Mouse (Mus musculus): ENCODE measurements at regions not wholly inside any gene's neighbourhood (a gene's known extent, or its start where the extent isn't known, plus 50 kb on each side); places are given as distances from the start of the nearest gene placed in this dataset.

GRCm38 (mm10) chr17:79164874-79165553, 113.3 kb downstream of the Qpct start:
- Histone ChIP-seq H3K27me3 (replicated peaks) (no peaks in the 10 kb centered on the region), H3K79me2 (replicated peaks; ENCODE audit: control insufficient read depth, extremely low read depth, insufficient read depth, poor library complexity, severe bottlenecking) (no peaks in the 10 kb centered on the region)
- dilution Hi-C loops (cut with MboI; ENCODE audit: extremely low pct_ligation_motif_present, extremely low pct_unique_long_range_greater_than_20kb, low sequenced_read_pairs) = no loop called here

GRCm38 (mm10) chr17:79163983-79164382, 112.3 kb downstream of the Qpct start:
- dilution Hi-C loops (cut with MboI; ENCODE audit: extremely low pct_ligation_motif_present, extremely low pct_unique_long_range_greater_than_20kb, low sequenced_read_pairs) = no loop called here
- Histone ChIP-seq H3K9ac (ENCODE audit: insufficient read depth, low read depth) (no peak overlapping the region), H3K4me2 (ENCODE audit: insufficient read depth, low read depth, poor library complexity, severe bottlenecking) (no peak overlapping the region), H3K4me3 (replicated peaks in 1 of 3; ENCODE audit: low read depth in 2 of 3, low read length in 2 of 3, poor library complexity in 1 of 3) (no peak overlapping the region), H3K27me3 (replicated peaks) (no peaks in the 10 kb centered on the region), H3K4me1 (ENCODE audit: control insufficient read depth in 1 of 2, insufficient read depth in 2 of 2) (no peaks in the 10 kb centered on the region), H3K9me3 (replicated peaks; ENCODE audit: low read length) (no peaks in the 10 kb centered on the region), H3K79me2 (replicated peaks; ENCODE audit: control insufficient read depth, extremely low read depth, insufficient read depth, poor library complexity, severe bottlenecking) (no peaks in the 10 kb centered on the region), H3K36me3 (replicated peaks in 1 of 2; ENCODE audit: control insufficient read depth in 1 of 2, insufficient read depth in 1 of 2, low read length in 1 of 2) (no peaks in the 10 kb centered on the region), H3K27ac (ENCODE audit: insufficient read depth, low read depth) (no peak overlapping the region)
- no peak for TF ChIP-seq JUND (conservative IDR thresholded peaks at IDR 0.05; ENCODE audit: low read depth, low read length)
- TF ChIP-seq RAD21 (IDR thresholded peaks at IDR 0.05; ENCODE audit: low read depth, low read length) = no peak
- no peak for TF ChIP-seq ZC3H11A (IDR thresholded peaks at IDR 0.05; ENCODE audit: low read depth, low read length)
- TF ChIP-seq POLR2AphosphoS2 (IDR thresholded peaks at IDR 0.05; ENCODE audit: low read depth, low read length) = no peak
- TF ChIP-seq CHD2 (IDR thresholded peaks at IDR 0.05; ENCODE audit: low read length) = no peak
- TF ChIP-seq RCOR1 (conservative IDR thresholded peaks at IDR 0.05; ENCODE audit: low read depth, low read length) = no peak
- TF ChIP-seq PAX5 (IDR thresholded peaks at IDR 0.05; ENCODE audit: low read length) = no peak
- no peak for TF ChIP-seq POLR2A (IDR thresholded peaks at IDR 0.05; ENCODE audit: low read depth, low read length)
- no peak for TF ChIP-seq ETS1 (conservative IDR thresholded peaks at IDR 0.05; ENCODE audit: low read depth, low read length)
- TF ChIP-seq SIN3A (IDR thresholded peaks at IDR 0.05; ENCODE audit: low read length) = no peak
- TF ChIP-seq EP300 (IDR thresholded peaks at IDR 0.05; ENCODE audit: low read length) = no peak
- no peak for TF ChIP-seq E2F4 (IDR thresholded peaks at IDR 0.05; ENCODE audit: insufficient replicate concordance, low read depth, low read length)
- TF ChIP-seq MEF2A (IDR thresholded peaks at IDR 0.05; ENCODE audit: borderline replicate concordance, low read depth, low read length) = no peak
- no peak for TF ChIP-seq MAX (IDR thresholded peaks at IDR 0.05; ENCODE audit: low read length)
- no peak for TF ChIP-seq CTCF (conservative IDR thresholded peaks at IDR 0.05 in 1 of 2, IDR thresholded peaks at IDR 0.05 in 1 of 2; ENCODE audit: low read depth in 2 of 2, low read length in 2 of 2)
- no peak for TF ChIP-seq NRF1 (IDR thresholded peaks at IDR 0.05; ENCODE audit: low read depth, low read length)
- no peak for TF ChIP-seq UBTF (IDR thresholded peaks at IDR 0.05; ENCODE audit: low read depth, low read length)
- no peak for TF ChIP-seq ZMIZ1 (IDR thresholded peaks at IDR 0.05; ENCODE audit: low read depth, low read length)
- in situ Hi-C loops (cut with MboI; ENCODE audit: low pct_ligation_motif_present, low pct_unique_long_range_greater_than_20kb, low sequenced_read_pairs) = no loop called here
- no peak for DNase-seq (ENCODE audit: extremely low read depth)

More at GRCm38 (mm10) chr17:79164874-79165553, 113.3 kb downstream of the Qpct start:
- Histone ChIP-seq H3K27ac (ENCODE audit: insufficient read depth, low read depth) (no peak overlapping the region), H3K36me3 (replicated peaks in 1 of 2; ENCODE audit: control insufficient read depth in 1 of 2, insufficient read depth in 1 of 2, low read length in 1 of 2) (no peaks in the 10 kb centered on the region), H3K9ac (ENCODE audit: insufficient read depth, low read depth) (no peak overlapping the region), H3K9me3 (replicated peaks; ENCODE audit: low read length) (no peaks in the 10 kb centered on the region), H3K4me3 (replicated peaks in 1 of 3; ENCODE audit: low read depth in 2 of 3, low read length in 2 of 3, poor library complexity in 1 of 3) (no peak overlapping the region), H3K4me1 (ENCODE audit: control insufficient read depth in 1 of 2, insufficient read depth in 2 of 2) (no peaks in the 10 kb centered on the region), H3K4me2 (ENCODE audit: insufficient read depth, low read depth, poor library complexity, severe bottlenecking) (no peak overlapping the region)
- no peak for DNase-seq (ENCODE audit: extremely low read depth)
- in situ Hi-C loops (cut with MboI; ENCODE audit: low pct_ligation_motif_present, low pct_unique_long_range_greater_than_20kb, low sequenced_read_pairs) = no loop called here
- no peak for TF ChIP-seq TCF12 (IDR thresholded peaks at IDR 0.05; ENCODE audit: low read depth, low read length)
- no peak for TF ChIP-seq ETS1 (conservative IDR thresholded peaks at IDR 0.05; ENCODE audit: low read depth, low read length)
- no peak for TF ChIP-seq MAX (IDR thresholded peaks at IDR 0.05; ENCODE audit: low read length)
- no peak for TF ChIP-seq HCFC1 (IDR thresholded peaks at IDR 0.05; ENCODE audit: low read depth, low read length)
- no peak for TF ChIP-seq MAZ (IDR thresholded peaks at IDR 0.05; ENCODE audit: low read depth, low read length)
- no peak for TF ChIP-seq MYC (IDR thresholded peaks at IDR 0.05; ENCODE audit: low read depth, low read length)
- no peak for TF ChIP-seq RCOR1 (conservative IDR thresholded peaks at IDR 0.05; ENCODE audit: low read depth, low read length)
- no peak for TF ChIP-seq ZNF384 (IDR thresholded peaks at IDR 0.05; ENCODE audit: low read depth, low read length)
- TF ChIP-seq PAX5 (IDR thresholded peaks at IDR 0.05; ENCODE audit: low read length) = no peak
- no peak for TF ChIP-seq USF2 (conservative IDR thresholded peaks at IDR 0.05; ENCODE audit: low read depth, low read length)
- no peak for TF ChIP-seq POLR2AphosphoS2 (IDR thresholded peaks at IDR 0.05; ENCODE audit: low read depth, low read length)
- TF ChIP-seq TBP (conservative IDR thresholded peaks at IDR 0.05; ENCODE audit: low read depth, low read length) = no peak
- TF ChIP-seq CHD1 (IDR thresholded peaks at IDR 0.05; ENCODE audit: low read depth, low read length) = no peak
- TF ChIP-seq MEF2A (IDR thresholded peaks at IDR 0.05; ENCODE audit: borderline replicate concordance, low read depth, low read length) = no peak
- TF ChIP-seq KAT2A (IDR thresholded peaks at IDR 0.05; ENCODE audit: insufficient replicate concordance, low read length) = no peak
- TF ChIP-seq ZMIZ1 (IDR thresholded peaks at IDR 0.05; ENCODE audit: low read depth, low read length) = no peak
- no peak for TF ChIP-seq IRF4 (IDR thresholded peaks at IDR 0.05; ENCODE audit: low read depth, low read length)
- no peak for TF ChIP-seq CHD2 (IDR thresholded peaks at IDR 0.05; ENCODE audit: low read length)
